Mouse (Mus musculus): ENCODE measurements around the gene Ptf1a. TPM values are rescaled to one million over a fixed set of nuclear protein-coding genes. Genes with fewer than 3 reads are reported as not detected.

Ptf1a gene
- total RNA-seq, 2 experiments from 2014 or later: not detected

GRCm38 (mm10) chr2:19449308-19449707, 3.8 kb downstream of the Ptf1a start:
- intact Hi-C loops (cut with DNase I): no loop called here

DNA sequence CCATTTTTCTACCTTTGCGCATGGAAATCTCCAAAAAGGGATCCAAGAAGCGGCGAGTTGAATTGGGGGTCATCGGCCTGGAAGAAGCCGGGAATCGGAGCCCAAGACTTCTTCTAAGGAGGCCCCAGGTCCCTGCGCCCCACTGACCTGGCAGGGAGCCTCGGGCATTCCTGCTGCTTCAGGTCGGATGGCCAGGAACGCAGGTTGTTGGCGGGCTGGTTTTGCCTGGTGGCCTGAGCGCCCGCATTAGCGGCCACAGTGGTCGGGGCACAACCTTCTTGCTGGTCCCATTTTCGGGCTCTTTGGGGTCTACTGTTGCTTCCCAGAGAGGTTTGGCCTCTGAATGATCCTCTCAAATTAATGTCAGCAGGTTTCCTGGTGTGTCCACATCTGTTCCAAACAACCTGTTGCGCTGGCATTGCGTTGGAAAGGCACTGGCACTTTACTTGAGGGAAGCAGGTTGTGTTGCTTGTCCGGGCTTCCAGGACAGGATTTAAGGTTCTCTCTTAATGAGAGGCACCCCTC, 7.1 kb downstream of the Ptf1a start:
- intact Hi-C loops (cut with DNase I): no loop called here
- no peak for DNase-seq

More at GRCm38 (mm10) chr2:19449308-19449707, 3.8 kb downstream of the Ptf1a start:
- DNase-seq: no peak

- no peak for DNase-seq
- intact Hi-C loops (cut with DNase I): no loop called here
Observed at GRCm38 (mm10) chr2:19455228-19455627, 9.8 kb downstream of the Ptf1a start.

DNA sequence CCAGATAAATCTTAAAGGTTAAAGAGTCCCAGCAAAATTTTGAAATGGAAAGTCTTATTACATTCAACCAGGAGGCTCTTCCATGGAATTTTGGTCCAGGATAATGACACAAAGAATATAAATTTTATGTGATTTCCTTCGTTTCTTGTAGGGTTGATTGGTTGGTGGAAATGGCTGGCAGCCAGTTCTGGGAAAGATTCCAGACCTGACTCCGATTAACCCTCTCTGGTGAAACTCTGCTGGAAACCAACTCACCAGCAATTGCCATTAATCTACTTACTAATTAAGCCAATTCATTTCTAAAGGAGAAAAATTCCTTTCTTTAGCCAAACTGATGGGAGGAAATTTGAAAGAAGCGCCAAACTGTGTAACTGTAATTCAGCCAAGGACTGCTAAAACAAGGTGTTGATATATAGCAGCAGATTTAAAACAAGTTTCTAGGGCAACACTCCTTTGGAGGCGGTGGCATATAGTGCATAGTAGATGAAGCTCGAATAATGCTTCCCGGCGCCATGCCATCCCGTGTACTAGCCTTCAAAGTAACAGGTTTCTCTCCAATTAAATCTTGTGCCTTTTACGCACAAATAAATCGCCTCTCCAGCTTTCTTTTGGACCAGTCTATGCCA, 10.5 kb downstream of the Ptf1a start:
- intact Hi-C loops (cut with DNase I): no loop called here
- no peak for DNase-seq

DNA sequence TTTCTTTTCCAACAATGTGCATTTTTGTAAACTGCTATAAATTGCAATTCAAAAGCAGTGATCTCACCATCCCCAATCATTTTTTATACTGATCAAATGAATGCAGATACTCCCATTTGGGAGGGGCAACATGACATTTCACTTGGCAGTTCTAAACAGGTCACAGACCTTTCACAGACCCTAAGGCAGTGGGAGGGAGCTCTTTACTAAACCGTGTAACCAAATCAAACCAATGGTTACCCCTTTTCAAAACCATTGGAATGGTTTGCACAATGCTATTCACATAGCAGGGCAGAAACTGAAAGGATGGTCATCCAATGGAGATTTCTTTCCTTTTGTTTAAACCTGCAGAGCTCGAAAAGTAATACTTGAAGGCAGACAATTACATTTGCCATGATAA, 13.3 kb downstream of the Ptf1a start:
- DNase-seq: no peak
- intact Hi-C loops (cut with DNase I): no loop called here

GRCm38 (mm10) chr2:19461940-19462339, 16.5 kb downstream of the Ptf1a start:
- no peak for DNase-seq
- intact Hi-C loops (cut with DNase I): no loop called here

GRCm38 (mm10) chr2:19490262-19490661, 44.8 kb downstream of the Ptf1a start:
- no peak for DNase-seq
- intact Hi-C loops (cut with DNase I): no loop called here

Other genes starting within 250 kb of the Ptf1a start
- not detected for gene Armc3, start 246.4 kb upstream of the Ptf1a start, total RNA-seq (2021)
- gene Msrb2, start 74.2 kb upstream of the Ptf1a start, total RNA-seq (2021): 10 to 100 TPM; 64.8 to 68.8 TPM
- not detected for gene 4921504E06Rik, start 108.3 kb downstream of the Ptf1a start, total RNA-seq (2021)
- gene Otud1, start 212.1 kb downstream of the Ptf1a start, total RNA-seq (2021): 10 to 100 TPM; 18.7 to 29.6 TPM

Measured in heart, postnatal 36 days (tissue).